Mouse (Mus musculus) CH12.LX (cell line): ENCODE results near the gene Mon2. TPM values are rescaled to one million over a fixed set of nuclear protein-coding genes. Genes with fewer than 3 reads are reported as not detected.

ENCODE experiments used
- DNase-seq: peaks from one replicate; pipeline ENCODE4 v3.0.0-alpha.2; 2013; ENCODE audit errors: extremely low read depth
- H3K27ac ChIP-seq: 2 replicates; pipeline ENCODE4 v1.5.1; 2012; ENCODE audit warnings: low read depth, mild to moderate bottlenecking, control low read depth, moderate library complexity; ENCODE audit not compliant: insufficient read depth
- H3K27me3 ChIP-seq: replicated peaks from 2 replicates; pipeline ENCODE3; 2012; ENCODE audit warnings: inconsistent platforms
- H3K36me3 ChIP-seq, 2 experiments: replicated peaks in 1 of 2; 2 replicates each; pipeline versions ENCODE3 to v1.6.1; 2012; ENCODE audit warnings: inconsistent platforms in 1 of 2, low read length in 1 of 2, mild to moderate bottlenecking in 1 of 2, mixed read lengths in 1 of 2, moderate library complexity in 1 of 2; ENCODE audit not compliant: control insufficient read depth in 1 of 2, insufficient read depth in 1 of 2
- H3K4me1 ChIP-seq, 2 experiments: 2 replicates each; pipeline ENCODE4 v1.6.1; 2012; ENCODE audit warnings: inconsistent platforms in 1 of 2, moderate library complexity in 1 of 2; ENCODE audit not compliant: insufficient read depth in 2 of 2, control insufficient read depth in 1 of 2
- H3K4me2 ChIP-seq: 2 replicates; pipeline ENCODE4 v1.6.1; 2012; ENCODE audit warnings: low read depth, mild to moderate bottlenecking, control low read depth; ENCODE audit not compliant: poor library complexity, insufficient read depth, severe bottlenecking
- H3K4me3 ChIP-seq, 3 experiments: fragments of 150-350 bp in 1 of 3; sonication (generic) in 1 of 3; replicated peaks in 1 of 3; 2 replicates each; pipeline versions ENCODE3 to v1.5.1; 2011 to 2012; ENCODE audit warnings: low read depth in 2 of 3, low read length in 2 of 3, mild to moderate bottlenecking in 2 of 3, moderate library complexity in 2 of 3, control low read depth in 1 of 3, improper control_type of control experiment in 1 of 3, inconsistent platforms in 1 of 3, mixed read lengths in 1 of 3; ENCODE audit not compliant: poor library complexity in 1 of 3
- H3K79me2 ChIP-seq: replicated peaks from 2 replicates; pipeline ENCODE4 v1.6.1; 2012; ENCODE audit warnings: mild to moderate bottlenecking, moderate library complexity; ENCODE audit not compliant: control insufficient read depth, poor library complexity, insufficient read depth, severe bottlenecking; ENCODE audit errors: extremely low read depth
- H3K9ac ChIP-seq: 2 replicates; pipeline ENCODE4 v1.6.1; 2012; ENCODE audit warnings: low read depth, mild to moderate bottlenecking, control low read depth, moderate library complexity; ENCODE audit not compliant: insufficient read depth
- H3K9me3 ChIP-seq: replicated peaks from 2 replicates; pipeline ENCODE3; 2012; ENCODE audit warnings: low read length, inconsistent platforms, mixed read lengths
- BHLHE40 ChIP-seq: IDR thresholded peaks from 2 replicates; pipeline ENCODE4 v1.6.1; 2011; ENCODE audit warnings: mild to moderate bottlenecking, low read depth, low read length, improper control_type of control experiment
- CHD1 ChIP-seq: IDR thresholded peaks from 2 replicates; pipeline ENCODE4 v1.6.1; 2012; ENCODE audit warnings: low read depth, low read length, improper control_type of control experiment, inconsistent platforms
- CTCF ChIP-seq, 2 experiments: IDR thresholded peaks in 1 of 2; conservative IDR thresholded peaks in 1 of 2; 2 replicates each; pipeline ENCODE4 v1.5.1; 2011 to 2012; ENCODE audit warnings: low read depth in 2 of 2, low read length in 2 of 2, improper control_type of control experiment in 1 of 2, inconsistent platforms in 1 of 2, mild to moderate bottlenecking in 1 of 2, moderate library complexity in 1 of 2
- E2F4 ChIP-seq: IDR thresholded peaks from 2 replicates; pipeline ENCODE4 v1.6.1; 2011; ENCODE audit warnings: low read depth, low read length, improper control_type of control experiment; ENCODE audit not compliant: insufficient replicate concordance
- ELF1 ChIP-seq: IDR thresholded peaks from 2 replicates; pipeline ENCODE4 v1.6.1; 2014; ENCODE audit warnings: low read depth, mild to moderate bottlenecking, inconsistent platforms, low read length, improper control_type of control experiment
- EP300 ChIP-seq: IDR thresholded peaks from 2 replicates; pipeline ENCODE4 v1.6.1; 2011; ENCODE audit warnings: low read length, improper control_type of control experiment
- ETS1 ChIP-seq: conservative IDR thresholded peaks from 2 replicates; pipeline ENCODE4 v1.6.1; 2012; ENCODE audit warnings: low read depth, mild to moderate bottlenecking, inconsistent platforms, low read length, improper control_type of control experiment, moderate library complexity
- IRF4 ChIP-seq: IDR thresholded peaks from 2 replicates; pipeline ENCODE4 v1.6.1; 2014; ENCODE audit warnings: low read depth, mild to moderate bottlenecking, inconsistent platforms, low read length, improper control_type of control experiment
- JUND ChIP-seq: conservative IDR thresholded peaks from 2 replicates; pipeline ENCODE4 v1.6.1; 2011; ENCODE audit warnings: low read depth, low read length, improper control_type of control experiment
- MAFK ChIP-seq: IDR thresholded peaks from 2 replicates; pipeline ENCODE4 v1.6.1; 2011; ENCODE audit warnings: low read length, improper control_type of control experiment; ENCODE audit not compliant: insufficient replicate concordance
- MEF2A ChIP-seq: IDR thresholded peaks from 2 replicates; pipeline ENCODE4 v1.6.1; 2014; ENCODE audit warnings: low read depth, mild to moderate bottlenecking, inconsistent platforms, low read length, improper control_type of control experiment, borderline replicate concordance
- MYC ChIP-seq: IDR thresholded peaks from 2 replicates; pipeline ENCODE4 v1.6.1; 2011; ENCODE audit warnings: low read depth, mild to moderate bottlenecking, improper control_type of control experiment, low read length
- NELFE ChIP-seq: IDR thresholded peaks from 2 replicates; pipeline ENCODE4 v1.6.1; 2011; ENCODE audit warnings: low read depth, low read length, improper control_type of control experiment
- POLR2A ChIP-seq: IDR thresholded peaks from 2 replicates; pipeline ENCODE4 v1.6.1; 2011; ENCODE audit warnings: low read depth, mild to moderate bottlenecking, improper control_type of control experiment, low read length
- RCOR1 ChIP-seq: conservative IDR thresholded peaks from 2 replicates; pipeline ENCODE4 v1.6.1; 2012; ENCODE audit warnings: low read depth, mild to moderate bottlenecking, inconsistent platforms, low read length, improper control_type of control experiment
- SIN3A ChIP-seq: IDR thresholded peaks from 2 replicates; pipeline ENCODE4 v1.6.1; 2012; ENCODE audit warnings: low read length, improper control_type of control experiment, inconsistent platforms
- ZC3H11A ChIP-seq: IDR thresholded peaks from 2 replicates; pipeline ENCODE4 v1.6.1; 2012; ENCODE audit warnings: low read depth, mild to moderate bottlenecking, inconsistent platforms, low read length, improper control_type of control experiment
- ZMIZ1 ChIP-seq: IDR thresholded peaks from 2 replicates; pipeline ENCODE4 v1.6.1; 2012; ENCODE audit warnings: low read depth, mild to moderate bottlenecking, inconsistent platforms, low read length, improper control_type of control experiment
- dilution Hi-C: fragments of 300-500 bp; cut with MboI; formaldehyde crosslinking; loops from 2 replicates; pipeline ENCODE4 v1.14.3; 2020; ENCODE audit warnings: low sequenced_read_pairs; ENCODE audit not compliant: extremely low pct_unique_long_range_greater_than_20kb, extremely low pct_ligation_motif_present
- in situ Hi-C: fragments of 300-500 bp; cut with MboI; formaldehyde crosslinking; loops from 3 replicates; pipeline ENCODE4 v1.14.3; 2019; ENCODE audit warnings: low sequenced_read_pairs, low pct_ligation_motif_present, low pct_unique_long_range_greater_than_20kb, mixed read lengths
- polyA plus RNA-seq: library from polyadenylated mRNA; unstranded; fragments of >175 nt; gene quantifications from 2 replicates; pipeline ENCODE4 v1.2.1, GENCODE M21; 2012; ENCODE audit warnings: low read depth; ENCODE audit not compliant: insufficient read length
- total RNA-seq, 2 experiments: library from RNA; depleted of rRNA; stranded (reverse); fragments of 300-350 nt in 1 of 2; fragments of >200 nt in 1 of 2; gene quantifications; 2 replicates each; pipeline ENCODE4 v1.2.3; 2012 to 2014

Mon2 gene
- total and polyA plus RNA-seq, 3 experiments: 18.6 to 31.0 (median 28.8) TPM

DNA sequence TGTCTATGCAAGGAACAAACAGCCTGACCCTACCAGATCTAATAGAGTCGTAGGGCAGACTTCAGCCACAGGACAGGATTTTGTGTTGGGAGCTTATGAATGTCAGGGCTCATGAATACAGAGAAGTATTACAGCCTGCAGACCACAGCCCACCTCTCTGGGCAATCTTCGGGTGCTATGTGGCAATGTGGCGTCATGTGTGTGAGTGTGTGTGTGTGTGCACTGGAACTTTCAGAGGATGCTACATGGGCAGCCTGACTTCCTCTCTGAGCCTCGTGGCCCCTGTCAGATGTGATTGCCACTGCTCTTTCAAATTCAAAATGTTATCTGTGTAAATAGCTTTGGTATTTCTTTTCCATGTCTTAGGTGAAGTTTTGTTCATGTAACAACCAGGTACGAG is 131.4 kb downstream of the Mon2 start:
- in situ Hi-C loops: no loop called here
- Histone ChIP-seq H3K4me2 (no peak overlapping the region), H3K4me3 (no peak overlapping the region), H3K27ac (no peak overlapping the region), H3K9me3 (no peaks in the 10 kb centered on the region), H3K36me3 (no peaks in the 10 kb centered on the region), H3K27me3 (no peaks in the 10 kb centered on the region), H3K9ac (no peak overlapping the region), H3K4me1 (no peaks in the 10 kb centered on the region), H3K79me2 (no peaks in the 10 kb centered on the region)
- dilution Hi-C loops: no loop called here
- no peak for DNase-seq
- no peak for TF ChIP-seq SIN3A
- TF ChIP-seq EP300: no peak
- no peak for TF ChIP-seq MEF2A
- no peak for TF ChIP-seq MAFK
- TF ChIP-seq E2F4: no peak
- no peak for TF ChIP-seq ETS1

DNA sequence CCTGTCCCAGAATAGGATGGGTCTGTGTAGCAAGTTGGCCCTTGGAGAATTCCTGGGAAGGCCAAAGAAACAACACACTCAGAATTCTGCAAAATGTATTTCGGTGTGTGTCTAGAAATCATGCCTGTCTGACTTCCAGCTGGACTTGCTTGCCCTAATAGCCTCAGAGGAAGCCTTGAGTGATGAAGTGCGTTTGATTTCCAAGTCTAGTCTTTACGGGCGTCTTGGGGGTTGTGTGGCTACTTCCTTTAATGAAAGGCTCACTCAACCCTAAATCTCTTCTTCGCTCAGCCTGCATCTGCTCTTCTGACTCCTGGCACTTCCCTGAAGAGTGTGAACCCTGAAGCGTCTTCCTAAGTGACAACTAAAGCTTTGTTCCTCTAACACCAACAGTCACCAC is 132.5 kb downstream of the Mon2 start:
- no peak overlapping the region for H3K27ac ChIP-seq
- H3K79me2 ChIP-seq: no peaks in the 10 kb centered on the region
- H3K9me3 ChIP-seq: no peaks in the 10 kb centered on the region
- H3K36me3 ChIP-seq: no peaks in the 10 kb centered on the region
- TF ChIP-seq BHLHE40: no peak
- no peak for TF ChIP-seq CHD1
- TF ChIP-seq ZC3H11A: no peak
- no peak for TF ChIP-seq RCOR1
- no peak for TF ChIP-seq MEF2A
- no peak for TF ChIP-seq JUND
- TF ChIP-seq MYC: no peak
- no peak for TF ChIP-seq POLR2A
- no peak for TF ChIP-seq MAFK
- TF ChIP-seq ELF1: no peak
- no peak for TF ChIP-seq ETS1
- TF ChIP-seq, all 38 proteins: peak for 0
- H3K4me3 ChIP-seq: no peak overlapping the region
- H3K4me2 ChIP-seq: no peak overlapping the region
- in situ Hi-C loops (no loop called here), dilution Hi-C loops (no loop called here)
- no peak overlapping the region for H3K9ac ChIP-seq
- DNase-seq: no peak
- H3K4me1 ChIP-seq: no peaks in the 10 kb centered on the region
- H3K27me3 ChIP-seq: no peaks in the 10 kb centered on the region

DNA sequence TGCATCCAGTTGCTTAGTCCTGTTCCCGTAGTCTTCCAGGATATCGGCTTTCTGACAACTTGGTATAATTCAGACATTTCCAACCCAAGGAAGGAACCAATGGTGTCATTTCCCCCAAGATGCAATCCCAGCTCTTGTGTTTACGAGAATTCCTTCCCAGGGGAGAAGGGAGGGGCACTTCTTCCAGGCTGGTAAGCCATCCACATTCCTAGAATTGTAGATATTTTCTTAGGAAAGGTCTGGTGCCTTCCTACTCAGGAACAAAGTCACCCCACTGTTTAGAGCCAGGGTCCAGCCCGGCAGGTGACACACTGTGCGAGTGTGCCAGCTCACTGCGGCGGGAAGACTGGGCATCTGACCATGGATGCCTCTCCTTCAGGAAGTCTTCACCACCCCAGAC is 133.5 kb downstream of the Mon2 start:
- no peaks in the 10 kb centered on the region for H3K9me3 ChIP-seq
- H3K4me1 ChIP-seq: no peaks in the 10 kb centered on the region
- H3K4me2 ChIP-seq: no peak overlapping the region
- H3K27ac ChIP-seq: no peak overlapping the region
- no peaks in the 10 kb centered on the region for H3K79me2 ChIP-seq
- DNase-seq: no peak
- no peak overlapping the region for H3K9ac ChIP-seq
- TF ChIP-seq SIN3A: no peak
- no peak for TF ChIP-seq NELFE
- TF ChIP-seq ZMIZ1: no peak
- no peak for TF ChIP-seq IRF4
- no peak for TF ChIP-seq CTCF (conservative IDR thresholded peaks at IDR 0.05 in 1 of 2, IDR thresholded peaks at IDR 0.05 in 1 of 2; ENCODE audit: low read depth in 2 of 2, low read length in 2 of 2)
- no peak for TF ChIP-seq MYC
- in situ Hi-C loops (no loop called here), dilution Hi-C loops (no loop called here)
- H3K4me3 ChIP-seq: no peak overlapping the region
- no peaks in the 10 kb centered on the region for H3K27me3 ChIP-seq
- no peaks in the 10 kb centered on the region for H3K36me3 ChIP-seq

Other genes starting within 250 kb of the Mon2 start
- 65.4 and 83.5 TPM in 2 replicates for gene Usp15, start 120.5 kb upstream of the Mon2 start, total RNA-seq (2012; rRNA removed)
- 124 and 146 TPM in 2 replicates for gene Usp15, start 120.5 kb upstream of the Mon2 start, total RNA-seq (2014; rRNA removed)
- 113 and 117 TPM in 2 replicates for gene Usp15, start 120.5 kb upstream of the Mon2 start, polyA plus RNA-seq
- not detected in 2 replicates for gene Fam19a2, start 187.5 kb upstream of the Mon2 start, total RNA-seq (2012; rRNA removed)
- gene Fam19a2, start 187.5 kb upstream of the Mon2 start, total RNA-seq (2014; rRNA removed): not detected in 2 replicates
- not detected in 2 replicates for gene Fam19a2, start 187.5 kb upstream of the Mon2 start, polyA plus RNA-seq